Mouse (Mus musculus) skeletal muscle tissue, adult 2 months (tissue): ENCODE measurements around the gene Lhpp.

Source experiments
- DNase-seq: peaks from one replicate; pipeline ENCODE4 v3.0.0-alpha.2; 2012; ENCODE audit warnings: low read depth, low spot score

Lhpp gene

DNA sequence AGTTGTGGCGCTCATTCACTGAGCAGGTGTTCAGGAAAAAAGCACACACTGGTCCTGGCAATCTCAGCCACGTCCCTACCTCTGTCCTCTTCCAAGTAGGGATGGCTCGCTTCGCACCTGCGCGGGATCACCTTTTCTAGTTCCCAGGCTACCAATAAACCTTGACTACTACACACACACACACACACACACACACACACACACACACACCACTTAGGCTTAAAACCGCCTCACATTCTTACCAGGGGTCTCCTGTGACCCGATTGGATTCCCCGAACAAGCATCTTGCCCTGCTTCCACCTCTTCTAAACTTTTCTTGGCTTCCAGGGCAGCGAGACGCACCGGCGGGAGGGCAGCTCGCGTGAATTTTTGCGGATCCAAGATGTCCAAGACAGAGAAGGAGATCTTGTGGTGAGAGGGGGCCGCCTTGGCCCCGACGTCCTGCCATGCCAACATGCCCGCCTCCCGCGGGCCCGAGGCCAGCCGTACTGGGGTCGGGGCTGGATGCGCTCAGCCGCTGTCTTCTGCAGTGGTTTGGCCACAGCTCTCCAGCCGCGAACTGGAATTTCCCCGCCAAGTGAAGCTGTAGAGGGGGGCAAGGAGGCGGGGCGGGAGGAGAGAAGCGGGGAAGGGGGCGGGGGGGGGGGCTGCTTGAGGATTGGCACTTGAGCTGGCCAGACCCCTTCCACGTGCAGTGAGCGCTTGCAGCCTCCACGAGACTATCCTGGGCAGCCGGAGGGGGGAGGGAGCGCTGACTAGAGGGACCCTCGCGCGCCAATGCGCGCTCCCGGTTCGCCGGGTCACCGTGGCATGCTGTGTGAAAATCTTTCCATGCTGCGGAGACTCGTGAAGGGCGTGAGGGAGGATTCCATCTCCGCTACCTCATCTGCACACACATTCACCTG, 11.1 kb upstream of the Lhpp start, which contains the start of gene Nkx1-2:
Gene Nkx1-2, minus strand, starts transcription at position 567 of the 905 bp plus-strand sequence.
- DNase-seq = no peak

DNA sequence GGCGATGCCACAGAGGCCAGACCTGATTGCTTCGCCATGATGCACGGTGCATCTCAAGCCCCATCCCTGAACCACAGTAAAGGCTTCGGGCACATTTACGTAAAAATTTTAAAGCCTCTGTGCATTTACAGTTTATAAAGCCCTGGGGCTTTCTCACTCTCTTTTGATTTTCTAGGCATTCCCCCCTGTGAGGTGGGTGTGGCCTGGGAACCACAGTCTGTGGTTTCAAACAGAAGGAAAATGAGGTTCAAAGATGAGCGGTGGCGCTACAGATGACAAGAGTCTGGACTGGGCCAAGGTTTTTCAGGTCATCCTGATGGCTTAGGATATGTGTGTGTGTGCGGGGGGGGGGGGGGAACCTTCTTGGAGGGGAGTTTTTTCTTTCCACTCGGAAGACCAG, 10.4 kb upstream of the Lhpp start:
- DNase-seq = no peak

DNA sequence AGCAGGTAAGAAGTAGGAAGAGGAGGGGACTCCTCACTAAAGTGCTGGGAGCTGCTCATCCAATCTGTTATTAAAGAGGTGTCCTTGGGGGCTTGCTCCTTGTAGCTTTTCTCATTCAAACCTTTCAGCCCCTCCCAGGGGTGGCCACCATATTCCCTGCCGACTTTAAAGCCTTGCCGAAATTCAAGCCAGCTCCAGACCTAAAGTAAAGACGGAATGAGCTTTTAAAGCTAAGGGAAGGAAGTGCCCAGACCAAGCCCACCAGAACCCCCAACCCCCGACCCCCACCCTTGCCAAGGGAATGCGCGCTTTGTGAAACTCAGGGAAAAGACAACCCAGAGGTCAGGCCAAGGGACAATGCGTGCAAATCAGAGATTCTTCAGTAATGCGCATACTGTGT, 9.5 kb upstream of the Lhpp start:
- no peak for DNase-seq

DNA sequence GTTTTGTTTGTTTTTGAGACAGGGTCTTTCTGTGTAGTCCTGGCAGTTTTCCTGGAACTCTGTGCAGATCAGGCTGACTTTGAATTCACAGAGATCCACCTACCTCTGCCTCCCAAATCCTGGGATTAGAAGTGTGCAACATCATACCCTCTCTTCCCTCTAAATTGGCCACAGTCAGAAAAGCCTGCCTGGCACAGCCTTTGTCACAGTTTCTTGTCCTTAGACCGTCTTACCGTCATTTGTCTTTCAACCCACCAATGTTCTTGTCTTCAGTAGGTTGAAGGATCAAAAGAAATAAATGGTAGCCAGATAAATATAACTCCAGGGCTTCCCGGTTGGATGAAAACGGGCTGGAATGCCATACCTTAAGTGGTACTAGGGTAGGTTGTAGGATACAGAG, 5.7 kb upstream of the Lhpp start:
- no peak for DNase-seq

DNA sequence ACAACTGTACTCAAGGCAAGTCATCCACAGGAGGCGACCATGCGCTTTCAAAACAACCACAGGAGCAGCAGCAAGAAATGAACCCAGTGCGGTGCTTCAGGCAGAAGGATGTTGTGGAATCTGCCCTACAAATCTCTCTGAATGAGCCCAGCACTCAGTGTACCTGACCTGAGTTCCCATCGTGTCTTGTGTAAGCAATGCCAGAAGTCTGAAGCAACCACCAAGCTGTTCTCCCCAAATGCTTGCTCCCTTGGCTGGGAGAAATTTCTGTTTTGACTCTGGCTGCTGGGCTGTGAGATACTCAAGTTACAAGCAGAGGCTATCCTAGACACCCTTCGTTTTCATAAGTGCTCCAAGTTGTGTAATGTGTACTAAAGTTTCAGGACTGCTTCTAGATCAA, 4.7 kb upstream of the Lhpp start:
- DNase-seq = peak; percentile 89

DNA sequence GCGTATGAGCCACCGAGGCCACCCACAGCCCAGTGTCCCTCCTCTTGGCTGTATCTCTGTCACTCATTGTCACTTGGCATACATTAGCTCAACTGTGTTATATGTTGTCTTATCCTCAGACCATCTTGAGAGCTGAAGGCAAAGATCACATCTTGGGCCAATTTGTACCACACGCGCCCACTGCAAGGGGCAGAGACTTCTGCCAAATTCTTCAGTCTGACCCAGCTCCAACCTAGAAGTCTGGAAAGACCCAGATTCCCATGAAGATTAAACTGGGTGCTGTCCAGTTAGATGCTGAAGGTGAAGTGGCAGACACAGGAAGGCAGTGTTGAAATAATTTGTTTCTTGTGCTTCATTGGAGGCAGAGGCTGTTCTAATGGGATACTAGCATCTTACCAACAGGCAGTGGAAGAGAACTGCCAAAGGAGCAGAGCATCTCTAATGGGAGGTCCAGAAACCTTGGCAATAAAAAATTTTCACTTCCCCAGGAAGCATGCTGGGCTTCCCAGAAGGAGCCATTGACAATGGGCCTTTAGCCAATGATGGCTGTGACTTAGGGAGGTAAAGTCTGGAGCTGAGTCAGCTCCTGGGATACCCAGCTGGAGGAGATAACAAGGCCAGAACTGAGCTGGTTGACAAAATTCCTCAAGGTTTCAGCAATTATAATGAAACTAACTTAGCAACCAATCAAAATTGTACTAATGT, 2.0 kb upstream of the Lhpp start:
- DNase-seq = no peak

DNA sequence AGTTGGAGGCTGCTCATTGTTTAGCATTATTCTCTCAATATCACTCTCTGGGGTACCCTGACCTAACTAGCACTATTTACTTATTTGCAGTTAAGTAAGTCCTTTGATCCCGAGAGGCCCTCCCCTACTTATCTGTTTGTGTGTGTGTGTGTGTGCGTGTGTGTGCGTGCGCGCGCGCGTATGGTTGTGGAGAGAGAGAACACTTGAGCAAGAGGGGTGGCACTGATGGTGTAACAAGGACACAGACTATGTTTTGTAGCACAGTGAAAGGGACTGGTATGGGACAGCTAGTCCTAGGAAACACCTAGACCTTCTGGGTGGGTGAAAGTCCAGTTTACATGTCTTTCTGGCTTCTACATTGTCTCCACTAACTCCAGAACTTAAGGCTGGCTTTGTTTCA, 1.1 kb downstream of the Lhpp start:
- DNase-seq = no peak

DNA sequence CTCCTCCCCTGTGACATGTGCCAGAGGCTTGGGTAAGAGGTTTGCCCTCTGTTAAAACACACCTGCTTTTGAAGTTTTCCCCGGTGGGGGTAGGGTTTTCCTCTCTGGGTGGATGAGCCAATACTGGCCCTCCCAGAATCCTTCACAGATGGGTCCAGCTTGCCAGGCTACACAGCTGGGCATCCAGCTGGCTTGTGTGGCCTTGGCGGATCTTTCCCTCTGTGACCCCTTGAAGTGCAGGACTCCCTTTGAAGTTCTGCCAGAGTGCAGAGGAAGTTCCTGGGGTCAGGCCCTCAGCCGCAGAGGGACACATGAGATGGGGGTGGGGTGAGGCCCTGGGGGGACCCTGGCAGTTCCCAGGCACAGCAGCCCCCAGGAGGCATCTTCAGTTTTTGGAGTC, 4.9 kb downstream of the Lhpp start:
- no peak for DNase-seq

DNA sequence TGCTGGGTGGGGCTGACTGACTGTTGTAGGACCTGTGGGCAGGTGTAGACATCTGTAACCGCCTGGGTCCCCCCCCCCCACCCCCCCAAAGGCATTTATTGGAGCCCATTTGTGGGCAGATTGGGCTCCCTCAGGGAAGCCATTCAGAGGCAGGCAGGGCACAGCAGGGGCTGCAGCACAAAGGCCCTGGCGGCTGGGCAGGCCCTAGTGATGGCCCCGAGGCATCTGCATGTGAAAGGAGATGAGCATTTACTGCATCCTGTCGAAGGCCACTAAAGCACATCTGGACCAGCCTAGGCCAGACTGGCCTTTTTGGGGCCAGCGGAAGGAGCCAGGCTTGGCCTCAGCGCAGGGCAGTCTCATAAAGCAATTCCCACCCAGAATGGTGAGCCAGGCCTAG, 6.0 kb downstream of the Lhpp start:
- no peak for DNase-seq

DNA sequence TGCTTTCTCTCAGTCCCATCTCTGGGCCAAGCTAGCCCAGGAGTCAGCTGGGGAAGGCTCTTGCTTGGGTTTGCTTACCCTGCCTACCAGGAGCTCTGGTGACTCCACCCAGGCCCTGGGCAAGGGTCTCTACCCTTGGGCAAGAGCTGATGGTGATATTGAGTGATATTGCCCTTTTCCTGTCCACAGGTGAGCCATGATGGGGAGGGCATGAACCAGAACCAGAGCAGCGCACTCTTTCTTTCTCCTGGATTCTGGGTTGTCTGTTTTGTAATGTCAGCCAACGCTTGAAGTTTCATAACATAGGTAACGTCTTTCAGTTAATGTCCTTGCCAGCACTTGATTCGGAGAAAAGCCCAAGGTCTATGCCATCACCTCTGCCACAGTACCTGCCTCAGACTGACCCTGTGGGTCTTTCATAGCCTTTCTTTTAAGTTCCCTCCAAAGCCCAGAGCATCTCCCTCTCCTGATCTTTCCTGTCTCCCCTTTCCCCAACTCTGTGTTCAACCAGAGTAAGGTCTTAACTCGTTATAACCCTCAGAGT, 6.7 kb downstream of the Lhpp start:
- no peak for DNase-seq

DNA sequence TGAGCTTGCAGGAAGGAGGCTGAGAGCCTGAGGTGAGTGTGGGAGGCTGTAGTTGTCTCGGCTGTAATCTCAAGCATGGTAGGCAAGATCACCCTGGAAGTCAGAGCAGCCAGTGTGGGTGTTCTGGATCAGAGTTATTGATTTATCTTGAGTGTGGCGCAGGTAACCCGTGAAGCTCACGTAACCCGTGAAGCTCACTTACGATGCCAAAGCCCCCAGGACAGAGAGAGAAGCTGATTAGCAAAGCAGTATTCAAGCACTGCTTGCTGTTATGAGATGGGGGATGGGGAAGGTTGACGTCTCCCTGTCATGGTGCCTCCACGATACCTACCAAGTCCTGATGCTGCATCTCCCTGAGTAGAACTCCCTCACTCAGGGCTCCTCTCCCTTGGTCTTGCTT, 9.1 kb downstream of the Lhpp start:
- no peak for DNase-seq

DNA sequence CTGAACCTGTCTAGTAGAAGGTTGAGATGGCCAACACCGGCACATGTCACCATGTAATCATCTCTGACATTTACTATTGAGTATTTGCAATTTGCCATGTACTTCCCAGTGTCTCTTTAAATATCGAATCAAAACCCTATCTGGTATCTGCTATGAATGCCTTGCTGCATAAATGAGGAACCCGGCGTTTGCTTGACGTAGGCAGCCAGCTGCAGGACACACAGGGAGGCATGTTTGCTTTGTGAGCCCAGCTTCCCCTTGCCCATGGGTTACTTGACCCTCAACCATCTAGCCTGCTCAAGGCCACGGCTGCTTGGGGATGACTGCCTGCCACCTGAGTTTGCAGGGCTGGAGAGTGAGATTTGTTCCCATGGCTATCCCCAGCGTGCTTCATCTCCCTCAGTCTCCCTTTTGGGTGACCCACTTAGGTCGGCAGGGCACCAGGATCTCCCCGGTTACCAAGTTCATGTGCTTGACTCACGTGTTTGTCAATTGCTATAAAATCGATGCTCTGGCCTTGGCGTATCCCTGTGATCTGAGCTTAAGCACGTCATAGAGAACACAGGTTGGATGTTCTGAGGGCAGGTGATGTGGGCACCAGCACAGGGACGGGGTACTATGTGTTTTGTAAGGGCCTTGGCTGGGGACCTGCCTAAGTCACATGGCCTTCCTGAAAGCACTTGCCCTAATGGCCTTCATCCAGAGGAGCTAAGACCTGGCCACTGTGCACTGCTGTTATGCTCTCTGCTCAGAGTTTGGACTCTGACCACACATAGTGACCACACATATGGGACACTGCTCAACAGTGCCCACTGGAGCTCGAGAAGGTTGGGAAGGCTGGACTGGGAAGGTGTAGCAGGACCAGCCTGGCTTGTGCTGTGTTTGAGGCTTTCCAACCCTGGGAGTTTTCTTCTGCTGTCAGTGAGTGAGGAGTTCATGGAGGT, 9.8 kb downstream of the Lhpp start:
- no peak for DNase-seq

DNA sequence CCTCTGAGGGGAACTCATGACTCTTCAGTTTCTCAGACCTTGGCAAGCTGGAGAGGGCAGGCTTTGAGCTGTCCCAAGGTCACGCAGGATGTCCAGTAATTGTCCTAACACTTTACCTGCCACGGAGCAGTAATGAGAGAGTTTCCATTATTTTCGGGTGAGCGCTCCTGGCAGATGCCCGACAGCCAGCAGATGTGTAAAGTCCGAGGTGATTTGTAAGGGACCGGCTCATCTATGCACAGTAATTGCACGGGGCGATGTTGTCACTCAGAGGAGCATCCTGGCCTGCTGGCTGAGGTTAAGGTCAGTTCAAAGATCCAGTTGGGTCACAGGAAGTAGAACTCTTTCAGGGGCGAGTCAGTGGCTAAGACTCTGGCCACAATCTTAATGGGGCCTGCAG, 13.7 kb downstream of the Lhpp start:
- DNase-seq = no peak

DNA sequence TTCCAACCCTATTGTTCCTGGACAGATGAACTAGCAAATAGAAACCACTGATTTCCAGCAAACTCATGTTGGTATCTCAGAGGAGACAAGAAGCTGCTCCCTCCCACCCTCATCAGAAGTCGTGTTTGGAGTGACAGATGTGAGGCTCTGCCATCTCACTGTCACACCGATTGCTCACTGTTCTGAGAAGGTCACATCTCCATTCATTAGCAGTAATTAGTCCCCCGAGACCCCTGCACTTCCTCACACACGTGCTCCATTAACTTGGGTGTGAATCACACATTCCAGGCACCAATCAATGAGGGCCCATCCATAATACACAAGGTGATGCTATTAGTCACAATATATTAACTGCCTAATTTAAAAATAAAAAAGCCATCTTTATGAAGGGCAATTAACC, 15.7 kb downstream of the Lhpp start:
- DNase-seq = no peak

DNA sequence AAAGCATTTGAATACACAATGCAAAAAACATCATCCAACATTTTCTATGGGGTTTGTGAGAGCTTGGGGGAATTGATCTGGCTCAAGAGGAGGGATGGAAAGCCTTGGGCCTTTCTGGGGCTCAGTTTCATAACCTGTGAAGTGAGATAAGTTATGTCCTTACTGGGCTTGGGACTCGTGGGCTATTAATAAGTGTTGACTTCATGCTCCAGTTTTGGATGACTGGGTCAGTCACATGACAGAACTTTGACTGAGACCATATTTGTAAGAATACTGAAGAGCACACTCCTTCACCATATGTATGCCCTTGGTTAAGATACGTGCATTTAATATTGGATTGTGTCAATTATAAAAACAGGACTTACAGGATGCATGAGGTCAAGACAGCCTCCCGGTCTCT, 17.0 kb downstream of the Lhpp start:
- DNase-seq = peak; percentile 85

DNA sequence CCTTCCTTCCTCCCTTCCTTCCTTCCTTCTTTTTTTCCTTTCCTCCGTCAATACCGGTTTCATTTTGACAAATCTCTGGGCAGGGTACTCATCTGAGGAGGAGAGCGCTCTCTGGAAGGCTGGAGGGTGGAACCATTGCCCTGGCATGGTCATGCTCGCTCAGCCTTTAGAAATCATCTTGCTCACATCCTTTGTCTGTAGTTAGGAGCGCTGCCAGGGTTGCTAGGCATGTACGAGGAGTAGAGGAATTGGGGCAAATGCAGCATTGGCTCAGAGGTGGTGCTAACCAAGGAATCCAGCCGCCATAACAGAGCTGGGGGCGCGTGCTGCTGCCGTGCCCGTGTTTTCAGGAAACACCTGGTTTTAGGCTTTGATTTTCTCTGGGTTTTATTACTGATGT, 20.9 kb downstream of the Lhpp start:
- DNase-seq = no peak

DNA sequence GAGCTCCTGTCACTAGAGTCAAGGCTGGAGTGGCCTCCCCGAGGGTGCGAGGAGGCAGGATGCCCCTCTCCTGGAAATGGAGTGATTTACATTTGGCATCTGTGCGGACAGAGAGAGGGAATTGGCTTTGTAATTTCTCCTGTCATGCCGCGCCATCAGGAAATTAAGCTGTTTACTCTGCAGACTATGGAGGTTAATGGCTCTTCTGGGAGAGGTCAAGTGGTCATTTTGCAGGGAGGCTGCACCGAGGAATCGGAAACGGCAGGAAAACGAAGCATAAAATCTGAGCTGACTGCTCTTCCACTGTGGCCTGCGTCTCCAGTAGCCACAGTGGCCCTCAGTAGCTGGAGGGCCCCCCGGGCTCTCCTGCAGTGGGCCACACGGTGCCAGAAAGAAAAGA, 26.9 kb downstream of the Lhpp start:
- no peak for DNase-seq

DNA sequence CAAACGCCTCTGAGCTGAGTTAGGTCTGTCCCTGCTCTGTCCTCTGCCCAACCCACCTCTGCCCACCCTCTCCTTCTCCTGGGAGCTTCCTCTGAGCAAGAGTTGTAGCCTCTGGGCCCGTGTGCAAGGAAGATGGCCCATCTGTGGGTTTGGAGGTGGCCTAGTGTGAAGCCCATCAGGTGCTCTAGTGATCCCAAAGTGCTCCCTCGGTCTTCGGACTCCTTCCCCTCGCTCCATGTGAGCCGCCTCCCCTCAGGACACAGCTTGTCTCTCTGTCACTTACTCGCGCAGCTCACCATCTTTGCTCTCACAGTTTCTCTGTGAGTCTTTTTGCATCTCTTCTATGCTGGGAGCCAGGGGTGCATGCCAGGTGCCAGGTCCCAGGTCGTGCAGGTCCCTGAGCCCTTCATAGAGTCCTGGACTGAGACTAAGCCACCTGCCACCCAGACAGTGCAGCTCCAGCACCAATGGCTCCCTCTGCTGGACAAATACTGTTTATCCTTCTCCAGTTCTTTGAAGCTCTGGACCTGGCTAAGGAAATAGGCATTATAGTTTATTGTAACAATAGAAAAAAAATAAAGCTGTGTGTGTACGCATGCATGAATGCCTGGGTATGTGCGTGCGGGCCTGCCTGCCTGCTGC, 28.1 kb downstream of the Lhpp start:
- peak; percentile 72 for DNase-seq

DNA sequence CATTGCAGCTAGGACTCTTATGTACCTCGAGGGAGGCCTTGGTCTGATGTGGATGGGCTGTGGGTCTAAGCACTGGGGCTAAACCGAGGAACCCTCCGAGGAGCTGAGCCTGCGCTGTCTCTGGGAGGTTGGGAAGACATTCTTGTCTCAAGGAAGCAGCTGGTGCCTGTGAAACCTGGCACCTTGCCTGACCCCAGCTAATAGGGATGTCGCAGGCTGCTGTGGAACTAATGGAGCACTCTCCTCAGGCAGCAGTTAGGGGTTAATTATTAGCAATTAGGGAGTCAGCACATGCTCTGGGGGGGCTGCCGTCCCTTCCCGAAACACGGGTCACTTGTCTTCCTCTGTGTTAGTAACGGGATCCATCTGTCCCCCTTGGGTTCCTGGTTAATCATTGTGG, 30.5 kb downstream of the Lhpp start:
- no peak for DNase-seq

DNA sequence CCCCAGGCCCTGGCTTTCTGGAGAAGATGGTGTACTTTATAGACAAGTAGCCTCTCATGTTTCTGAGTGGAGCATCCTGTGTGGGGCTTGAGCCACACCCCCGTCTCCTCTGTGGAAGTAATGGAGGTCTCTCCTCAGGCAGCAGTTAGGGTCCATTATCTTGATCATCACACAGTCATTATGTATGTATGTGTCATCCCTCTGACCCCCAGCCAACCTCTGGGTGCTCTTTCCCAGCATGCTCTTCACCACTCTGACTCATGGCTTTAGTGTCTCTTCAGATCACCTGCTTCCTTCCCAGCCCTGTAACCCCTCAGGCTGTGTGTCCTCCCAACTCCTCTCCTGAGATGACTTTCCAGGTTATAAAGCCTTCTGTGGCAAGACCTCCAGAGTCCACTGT, 31.2 kb downstream of the Lhpp start:
- no peak for DNase-seq

DNA sequence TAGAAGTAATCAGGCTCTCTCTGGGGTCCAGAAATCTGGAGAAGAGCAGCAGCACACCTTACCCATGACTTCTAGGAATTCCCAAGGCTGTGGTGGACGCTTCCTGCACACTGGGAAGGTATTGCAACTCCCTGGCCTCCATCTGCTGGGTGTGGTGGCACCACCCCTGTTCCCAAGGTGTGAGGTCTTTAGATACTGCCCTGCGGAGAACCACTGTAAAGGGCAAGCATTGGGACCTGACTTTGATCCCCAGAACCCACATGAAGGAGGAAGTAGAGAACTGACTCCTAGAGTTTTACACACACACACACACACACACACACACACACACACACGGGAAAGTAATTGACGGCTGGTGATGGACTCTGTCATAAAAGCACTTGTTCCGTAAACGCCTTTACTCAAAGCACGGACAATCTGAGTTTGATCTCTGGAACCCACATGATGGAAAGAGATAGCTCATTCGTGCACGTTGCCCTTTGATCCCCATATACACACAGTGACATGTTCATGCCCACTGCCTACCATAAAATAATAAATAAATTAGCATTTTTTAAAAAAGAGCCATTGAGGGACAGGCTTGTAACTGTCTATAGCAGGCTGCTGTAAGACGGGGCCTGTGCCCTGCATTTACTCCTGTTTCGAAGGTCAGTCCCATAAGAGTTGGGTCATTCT, 34.3 kb downstream of the Lhpp start:
- DNase-seq = no peak
